Mouse (Mus musculus): ENCODE results near the gene Mark3.

DNA sequence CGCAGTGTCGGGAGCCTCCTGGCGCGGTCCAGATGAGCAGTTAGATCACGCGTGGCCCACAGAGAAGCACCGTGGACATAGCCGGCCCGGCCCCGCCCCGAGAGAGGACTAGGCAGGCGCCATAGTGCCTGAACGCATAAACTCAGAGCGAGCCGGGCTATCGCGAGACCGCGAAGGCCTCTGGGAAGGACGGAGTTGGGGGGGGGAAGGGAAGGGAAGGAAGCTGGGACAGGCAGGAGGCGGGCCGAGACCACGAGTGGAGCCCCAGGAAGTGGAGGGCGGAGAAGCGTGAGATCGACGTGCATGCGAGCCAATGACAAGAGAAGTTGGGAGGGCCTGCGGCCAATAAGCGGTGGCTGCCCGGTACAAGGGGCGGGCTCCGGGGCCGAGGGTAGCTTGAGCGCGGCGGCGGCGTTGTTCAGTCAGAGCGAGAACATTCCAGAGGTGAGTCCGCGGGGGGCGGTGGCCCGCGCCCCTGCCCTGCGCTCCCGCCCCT lies 36.5 kb upstream of the Mark3 start, which contains the start of gene Eif5:
- TF ChIP-seq CHD1 (IDR thresholded peaks at IDR 0.05; ENCODE audit: low read depth, low read length) (no peak), E2F4 (IDR thresholded peaks at IDR 0.05; ENCODE audit: insufficient replicate concordance, low read depth, low read length) (no peak), TCF12 (IDR thresholded peaks at IDR 0.05; ENCODE audit: low read depth, low read length) (peak; percentile 98)
